Mouse (Mus musculus): Measurements from ENCODE around the gene Rmi2. TPM values are rescaled to one million over a fixed set of nuclear protein-coding genes. Genes with fewer than 3 reads are reported as not detected.

Gene Rmi2
- polyA plus RNA-seq, 1 experiment = 4.8 TPM

DNA sequence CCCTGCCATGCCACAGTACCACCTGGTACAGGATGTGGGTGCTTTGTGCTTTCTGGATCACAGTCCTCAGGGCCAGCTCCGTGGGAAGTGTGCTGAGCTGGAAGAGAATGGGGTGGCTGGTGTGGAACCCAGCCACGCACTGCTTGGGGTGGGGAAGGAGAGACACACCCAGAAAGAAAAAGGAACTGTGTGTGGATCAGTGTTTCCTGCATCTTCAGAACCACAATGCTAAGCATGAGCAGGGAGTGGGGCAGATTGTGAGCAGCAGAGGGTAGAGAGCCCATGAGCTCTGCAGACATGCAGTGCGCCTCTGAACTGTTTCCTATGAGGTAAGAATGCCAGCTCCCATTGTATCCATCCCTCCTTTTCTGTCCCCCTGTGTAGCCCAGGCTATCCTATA lies 43.4 kb downstream of the Rmi2 start:
- WGBS = 3% methylated on average over 3 of the region's 3 CpGs
- TF ChIP-seq POLR2A (IDR thresholded peaks at IDR 0.05; ENCODE audit: borderline replicate concordance, control insufficient read depth, low read depth, low read length) = no peak
- TF ChIP-seq CTCF (IDR thresholded peaks at IDR 0.05; ENCODE audit: control insufficient read depth, insufficient read depth, low read length) = no peak
- Histone ChIP-seq H3K27ac (ENCODE audit: control insufficient read depth, insufficient read depth, low read depth, low read length, poor library complexity) (no peak overlapping the region), H3K4me1 (ENCODE audit: control insufficient read depth, insufficient read depth, low read length) (no peaks in the 10 kb centered on the region; the same call in 1 of the 2 replicates), H3K4me3 (replicated peaks; ENCODE audit: control insufficient read depth, low read depth, low read length) (no peak overlapping the region)

DNA sequence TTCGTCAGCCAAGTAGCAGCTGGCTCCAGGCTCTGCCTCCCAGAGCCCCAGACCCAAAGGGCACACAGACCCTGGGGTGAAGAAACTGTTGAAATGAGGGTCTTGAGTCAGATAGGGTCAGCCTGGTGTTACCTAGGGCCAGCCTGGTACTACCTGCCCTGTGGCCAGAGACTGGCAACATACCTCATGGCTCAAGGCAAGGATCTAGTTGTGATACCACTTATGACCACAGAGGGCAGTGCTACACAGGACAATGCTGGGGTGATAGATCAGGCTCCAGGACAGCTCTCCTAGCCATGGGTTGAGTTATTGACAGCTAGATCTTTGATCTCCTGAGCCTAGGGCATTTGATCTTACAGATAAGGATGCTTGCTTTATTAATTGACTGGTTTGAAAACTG lies 44.6 kb downstream of the Rmi2 start:
- TF ChIP-seq CTCF (IDR thresholded peaks at IDR 0.05; ENCODE audit: control insufficient read depth, insufficient read depth, low read length) (peak; percentile 86), POLR2A (IDR thresholded peaks at IDR 0.05; ENCODE audit: borderline replicate concordance, control insufficient read depth, low read depth, low read length) (no peak)
- H3K27ac ChIP-seq (ENCODE audit: control insufficient read depth, insufficient read depth, low read depth, low read length, poor library complexity) = no peak overlapping the region
- WGBS = 91% methylated on average over 1 of the region's 1 CpGs
- no peak overlapping the region for H3K4me3 ChIP-seq (replicated peaks; ENCODE audit: control insufficient read depth, low read depth, low read length)
- H3K4me1 ChIP-seq (ENCODE audit: control insufficient read depth, insufficient read depth, low read length) = no peaks in the 10 kb centered on the region; the same call in 1 of the 2 replicates

DNA sequence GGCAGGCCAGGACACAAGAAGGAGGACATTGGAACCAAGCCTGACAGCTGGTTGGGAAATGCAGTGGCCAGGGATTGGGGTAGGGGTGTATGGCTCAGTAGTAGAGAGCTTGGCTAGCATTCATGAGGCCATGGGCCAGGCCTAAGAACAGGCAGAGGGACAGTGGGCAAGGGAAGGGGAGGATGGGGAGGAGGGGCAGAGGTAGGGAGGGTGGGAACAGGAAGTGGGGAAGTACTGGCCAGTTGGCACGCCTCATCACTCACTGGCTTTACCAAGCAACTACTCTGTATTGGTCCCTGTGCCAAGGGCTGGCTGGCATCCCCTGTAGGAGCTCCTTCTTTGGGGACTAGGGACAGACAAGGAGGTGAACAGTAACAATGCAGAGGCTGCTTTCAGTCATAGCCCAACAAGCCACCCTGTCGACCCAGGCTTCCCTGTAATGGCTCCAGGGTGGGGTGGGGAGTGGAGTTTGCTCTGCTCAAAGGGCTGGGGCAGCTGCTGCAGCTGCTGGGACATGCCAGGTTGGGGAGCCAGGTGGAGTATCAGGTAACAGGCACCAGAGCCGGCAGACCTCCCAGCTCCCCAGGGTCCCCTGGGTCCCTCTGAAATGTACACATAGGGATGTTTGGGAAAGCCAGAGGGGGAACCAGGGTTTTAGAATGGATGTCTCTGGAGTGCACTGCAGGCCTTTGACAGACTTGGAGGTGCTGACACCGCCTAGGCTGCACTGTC lies 46.5 kb downstream of the Rmi2 start:
- 43% methylated on average over 4 of the region's 4 CpGs for whole genome bisulfite sequencing

DNA sequence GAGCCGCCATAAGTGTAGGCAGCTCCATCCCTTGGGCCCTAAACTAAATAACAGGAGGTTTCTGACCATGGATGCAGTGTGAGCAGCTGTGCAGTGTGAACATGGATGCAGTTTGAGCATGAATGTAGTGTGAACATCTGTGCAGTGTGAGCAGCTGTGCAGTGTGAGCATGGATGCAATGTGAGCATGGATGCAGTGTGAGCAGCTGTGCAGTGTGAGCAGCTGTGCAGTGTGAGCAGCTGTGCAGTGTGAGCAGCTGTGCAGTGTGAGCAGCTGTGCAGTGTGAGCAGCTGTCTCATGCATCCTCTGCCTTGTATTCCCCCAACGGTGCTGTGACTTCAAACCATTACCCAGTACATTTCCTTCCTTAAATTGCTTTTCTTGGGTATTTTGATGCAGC lies 52.6 kb downstream of the Rmi2 start:
- no peak for TF ChIP-seq POLR2A (IDR thresholded peaks at IDR 0.05; ENCODE audit: borderline replicate concordance, control insufficient read depth, low read depth, low read length)
- TF ChIP-seq CTCF (IDR thresholded peaks at IDR 0.05; ENCODE audit: control insufficient read depth, insufficient read depth, low read length) = no peak
- WGBS = 36% methylated on average over 2 of the region's 2 CpGs
- H3K27ac ChIP-seq (ENCODE audit: control insufficient read depth, insufficient read depth, low read depth, low read length, poor library complexity) = no peak overlapping the region
- no peaks in the 10 kb centered on the region; the same call in 1 of the 2 replicates for H3K4me1 ChIP-seq (ENCODE audit: control insufficient read depth, insufficient read depth, low read length)
- no peak overlapping the region for H3K4me3 ChIP-seq (replicated peaks; ENCODE audit: control insufficient read depth, low read depth, low read length)

More for the DNA sequence above, 46.5 kb downstream of the Rmi2 start:
- H3K27ac ChIP-seq (ENCODE audit: control insufficient read depth, insufficient read depth, low read depth, low read length, poor library complexity) = no peak overlapping the region
- no peak overlapping the region for H3K4me3 ChIP-seq (replicated peaks; ENCODE audit: control insufficient read depth, low read depth, low read length)
- H3K4me1 ChIP-seq (ENCODE audit: control insufficient read depth, insufficient read depth, low read length) = no peaks in the 10 kb centered on the region; the same call in 1 of the 2 replicates
- TF ChIP-seq POLR2A (IDR thresholded peaks at IDR 0.05; ENCODE audit: borderline replicate concordance, control insufficient read depth, low read depth, low read length) (no peak), CTCF (IDR thresholded peaks at IDR 0.05; ENCODE audit: control insufficient read depth, insufficient read depth, low read length) (no peak)

DNA sequence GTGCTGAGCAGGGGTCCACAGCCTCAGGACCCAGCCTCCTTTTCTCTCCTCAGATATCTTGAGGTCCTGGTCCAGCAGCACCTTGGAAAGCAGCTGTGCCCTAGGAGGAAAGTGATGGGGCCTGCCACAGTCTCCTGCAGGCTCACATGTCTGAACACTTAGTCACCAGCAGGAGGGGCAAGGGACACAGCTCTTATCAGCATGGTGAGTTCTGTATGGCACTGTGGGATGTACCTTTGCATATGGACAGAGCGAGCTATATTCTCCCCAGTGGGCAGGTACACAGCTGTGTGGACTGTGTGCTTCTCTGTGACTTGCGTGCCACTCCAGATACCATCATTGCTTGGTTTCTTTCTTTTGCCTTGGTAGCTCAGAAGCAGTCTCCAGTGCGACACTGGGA lies 55.5 kb downstream of the Rmi2 start:
- TF ChIP-seq CTCF (IDR thresholded peaks at IDR 0.05; ENCODE audit: control insufficient read depth, insufficient read depth, low read length) (peak; percentile 58; the same call in 1 of the 2 replicates), POLR2A (IDR thresholded peaks at IDR 0.05; ENCODE audit: borderline replicate concordance, control insufficient read depth, low read depth, low read length) (no peak)
- WGBS = 64% methylated on average over 3 of the region's 3 CpGs
- no peak overlapping the region for H3K27ac ChIP-seq (ENCODE audit: control insufficient read depth, insufficient read depth, low read depth, low read length, poor library complexity)
- H3K4me1 ChIP-seq (ENCODE audit: control insufficient read depth, insufficient read depth, low read length) = no peaks in the 10 kb centered on the region; the same call in 1 of the 2 replicates
- H3K4me3 ChIP-seq (replicated peaks; ENCODE audit: control insufficient read depth, low read depth, low read length) = no peak overlapping the region

DNA sequence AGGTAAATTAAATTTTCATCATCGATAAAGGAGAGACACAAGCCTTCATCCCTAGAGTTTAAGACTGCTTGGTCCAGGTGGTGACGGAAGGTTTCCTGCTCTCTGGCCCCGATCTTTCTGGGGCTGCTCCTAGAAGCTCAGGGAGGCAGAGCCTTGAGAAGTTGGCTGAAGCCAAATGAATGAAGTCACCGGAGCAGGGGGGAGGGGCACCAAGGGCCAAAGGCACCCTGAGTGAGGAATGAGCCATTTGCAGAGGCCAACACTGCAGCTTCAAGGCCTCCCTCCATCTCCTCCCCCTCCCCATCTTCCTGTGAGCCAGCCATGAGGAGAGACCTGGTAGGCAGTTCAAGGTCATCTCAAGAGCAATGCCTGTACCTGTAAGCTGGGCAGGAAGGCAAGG lies 58.3 kb downstream of the Rmi2 start:
- no peak overlapping the region for H3K27ac ChIP-seq (ENCODE audit: control insufficient read depth, insufficient read depth, low read depth, low read length, poor library complexity)
- H3K4me1 ChIP-seq (ENCODE audit: control insufficient read depth, insufficient read depth, low read length) = peaks cover 3% of the 10 kb centered on the region; the same call in 1 of the 2 replicates
- 84% methylated on average over 4 of the region's 4 CpGs for WGBS
- H3K4me3 ChIP-seq (replicated peaks; ENCODE audit: control insufficient read depth, low read depth, low read length) = no peak overlapping the region
- TF ChIP-seq CTCF (IDR thresholded peaks at IDR 0.05; ENCODE audit: control insufficient read depth, insufficient read depth, low read length) (no peak), POLR2A (IDR thresholded peaks at IDR 0.05; ENCODE audit: borderline replicate concordance, control insufficient read depth, low read depth, low read length) (no peak)

DNA sequence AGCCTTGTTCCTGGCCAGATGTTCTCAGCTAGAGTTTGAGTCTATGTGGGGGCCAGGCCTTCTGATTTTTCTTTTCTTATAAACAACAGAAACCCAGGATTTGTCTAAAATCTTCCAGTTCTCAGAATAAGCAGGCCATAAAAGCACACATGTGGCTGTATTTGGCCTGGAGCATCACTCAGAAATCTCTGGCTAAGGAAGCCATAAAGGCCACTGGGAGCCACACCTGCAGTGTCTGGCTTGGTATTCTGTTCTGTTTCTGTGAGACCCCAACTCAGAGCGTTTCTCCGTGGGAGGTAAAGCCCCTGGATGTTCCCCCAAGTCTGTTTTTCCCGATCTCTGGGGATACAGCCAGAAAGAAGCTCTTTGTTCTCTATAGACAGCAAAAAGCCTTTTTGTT lies 61.0 kb downstream of the Rmi2 start:
- H3K27ac ChIP-seq (ENCODE audit: control insufficient read depth, insufficient read depth, low read depth, low read length, poor library complexity) = no peak overlapping the region
- H3K4me1 ChIP-seq (ENCODE audit: control insufficient read depth, insufficient read depth, low read length) = peaks cover 3% of the 10 kb centered on the region; the same call in 1 of the 2 replicates
- TF ChIP-seq POLR2A (IDR thresholded peaks at IDR 0.05; ENCODE audit: borderline replicate concordance, control insufficient read depth, low read depth, low read length) (no peak), CTCF (IDR thresholded peaks at IDR 0.05; ENCODE audit: control insufficient read depth, insufficient read depth, low read length) (no peak)
- WGBS = 89% methylated on average over 3 of the region's 3 CpGs
- no peak overlapping the region for H3K4me3 ChIP-seq (replicated peaks; ENCODE audit: control insufficient read depth, low read depth, low read length)

DNA sequence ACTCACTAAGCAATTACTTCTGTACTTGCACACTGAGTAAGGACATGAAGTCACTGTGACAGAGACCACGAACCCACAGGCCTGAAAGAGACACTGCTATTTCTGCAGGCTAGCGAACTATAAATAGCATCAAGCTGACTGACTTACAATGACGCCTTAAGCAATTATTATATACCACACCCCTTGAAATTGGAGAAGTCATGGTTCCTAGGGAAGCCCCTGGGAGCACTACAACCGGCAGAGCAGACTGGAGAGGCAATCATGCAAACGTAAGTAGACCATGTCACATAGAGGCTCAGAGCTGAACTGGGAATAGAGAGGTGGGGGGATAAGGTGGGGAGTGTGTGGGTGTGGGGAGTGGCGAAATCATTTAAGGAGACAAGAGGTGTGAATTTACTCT lies 62.5 kb downstream of the Rmi2 start:
- 18% methylated on average over 6 of the region's 6 CpGs for WGBS
- Histone ChIP-seq H3K4me3 (replicated peaks; ENCODE audit: control insufficient read depth, low read depth, low read length) (no peak overlapping the region), H3K27ac (ENCODE audit: control insufficient read depth, insufficient read depth, low read depth, low read length, poor library complexity) (no peak overlapping the region), H3K4me1 (ENCODE audit: control insufficient read depth, insufficient read depth, low read length) (peaks cover 3% of the 10 kb centered on the region; the same call in 1 of the 2 replicates)
- TF ChIP-seq CTCF (IDR thresholded peaks at IDR 0.05; ENCODE audit: control insufficient read depth, insufficient read depth, low read length) = no peak
- TF ChIP-seq POLR2A (IDR thresholded peaks at IDR 0.05; ENCODE audit: borderline replicate concordance, control insufficient read depth, low read depth, low read length) = no peak
